Mouse (Mus musculus) colon, adult 2 months (tissue): ENCODE measurements around the gene Proser1. TPM values are rescaled to one million over a fixed set of nuclear protein-coding genes. Genes with fewer than 3 reads are reported as not detected.

ENCODE experiments used
- polyA plus RNA-seq: library from polyadenylated mRNA; depleted of rRNA; stranded (reverse); fragments of >200 nt; gene quantifications from 2 replicates; pipeline ENCODE4 v1.2.3, GENCODE M21; 2012; rRNA removed

Proser1 gene
- 23.4 and 24.1 TPM in 2 replicates for polyA plus RNA-seq

GRCm38 (mm10) chr3:53463046-53463764 is at the start of gene Proser1, which contains the start of gene Nhlrc3:
Gene Proser1, plus strand, starts transcription at chr3:53463666.
Gene Nhlrc3, minus strand, starts transcription at chr3:53463332.

GRCm38 (mm10) chr3:53488353-53488752 is 24.9 kb downstream of the Proser1 start, which contains the start of gene Stoml3:
Gene Stoml3, plus strand, starts transcription at chr3:53488653.

Other genes with a start within 250 kb of the Proser1 start
- gene Nhlrc3, start 334 bp upstream of the Proser1 start, polyA plus RNA-seq: 12.9 and 18.4 TPM in 2 replicates
- not detected in 2 replicates for gene Stoml3, start 25.0 kb downstream of the Proser1 start, polyA plus RNA-seq
- 3.8 and 3.9 TPM in 2 replicates for gene Frem2, start 193.7 kb downstream of the Proser1 start, polyA plus RNA-seq